Mouse (Mus musculus) forebrain, embryonic 14.5 days (tissue): ENCODE results near the gene 2310034G01Rik. TPM values are rescaled to one million over a fixed set of nuclear protein-coding genes. Genes with fewer than 3 reads are reported as not detected.
A peak's percentile ranks its signal among the peaks of the same experiment; 100 is the strongest.

Experiments
- ATAC-seq: fragments of 200-750 bp; cut with Nextera tagmentation; 2 replicates; pipeline ENCODE4 v1.8.0; 2017; ENCODE audit warnings: mild to moderate bottlenecking, moderate library complexity
- DNase-seq: peaks from one replicate; pipeline ENCODE4 v3.0.0-alpha.2; 2015; ENCODE audit warnings: low spot score
- H3K27ac ChIP-seq: fragments of 300-500 bp; sonication (generic); 2 replicates; pipeline ENCODE4 v1.5.1; 2014; ENCODE audit warnings: low read depth, mild to moderate bottlenecking, control low read depth, low read length, moderate library complexity
- H3K27me3 ChIP-seq: fragments of 300-500 bp; sonication (generic); replicated peaks from 2 replicates; pipeline ENCODE4 v1.6.1; 2014; ENCODE audit warnings: low read length, control low read depth, mixed read lengths; ENCODE audit not compliant: control insufficient read depth, insufficient read depth
- H3K36me3 ChIP-seq: fragments of 300-500 bp; sonication (generic); 2 replicates; pipeline ENCODE4 v1.6.1; 2014; ENCODE audit warnings: low read length, control low read depth; ENCODE audit not compliant: control insufficient read depth, insufficient read depth
- H3K4me1 ChIP-seq: fragments of 300-500 bp; sonication (generic); 2 replicates; pipeline ENCODE4 v1.6.1; 2014; ENCODE audit warnings: antibody characterized with exemption, low read length, control low read depth; ENCODE audit not compliant: control insufficient read depth, insufficient read depth
- H3K4me2 ChIP-seq: fragments of 300-500 bp; sonication (generic); 2 replicates; pipeline ENCODE4 v1.6.1; 2014; ENCODE audit warnings: mild to moderate bottlenecking, control low read depth, low read length
- H3K4me3 ChIP-seq: fragments of 300-500 bp; sonication (generic); 2 replicates; pipeline ENCODE4 v1.5.1; 2014; ENCODE audit warnings: low read depth, low read length, control low read depth
- H3K9ac ChIP-seq: fragments of 300-500 bp; sonication (generic); 2 replicates; pipeline ENCODE4 v1.6.1; 2014; ENCODE audit warnings: mild to moderate bottlenecking, low read length, control low read depth, moderate library complexity
- H3K9me3 ChIP-seq: fragments of 300-500 bp; sonication (generic); replicated peaks from 2 replicates; pipeline ENCODE4 v1.6.1; 2016; ENCODE audit warnings: low read length, control low read depth, mixed read lengths; ENCODE audit not compliant: control insufficient read depth
- WGBS: fragments of 180-500 bp; shearing (Covaris S2); extraction: QIAGEN DNeasy Blood & Tissue Kit; methylation state at CpG from one replicate; pipeline ENCODE4 v1.1.7; 2014; 5-methylcytosine and 5-hydroxymethylcytosine counted together
- polyA plus RNA-seq: library from polyadenylated mRNA; unstranded; fragments of >200 nt; fragmentation: Nextera tagmentation; extraction: Ambion mirVana; gene quantifications from 2 replicates; pipeline ENCODE4 v1.2.1, GENCODE M21; 2014

Gene 2310034G01Rik
- polyA plus RNA-seq, 1 experiment from 2014 or later, result 2.2 TPM

DNA sequence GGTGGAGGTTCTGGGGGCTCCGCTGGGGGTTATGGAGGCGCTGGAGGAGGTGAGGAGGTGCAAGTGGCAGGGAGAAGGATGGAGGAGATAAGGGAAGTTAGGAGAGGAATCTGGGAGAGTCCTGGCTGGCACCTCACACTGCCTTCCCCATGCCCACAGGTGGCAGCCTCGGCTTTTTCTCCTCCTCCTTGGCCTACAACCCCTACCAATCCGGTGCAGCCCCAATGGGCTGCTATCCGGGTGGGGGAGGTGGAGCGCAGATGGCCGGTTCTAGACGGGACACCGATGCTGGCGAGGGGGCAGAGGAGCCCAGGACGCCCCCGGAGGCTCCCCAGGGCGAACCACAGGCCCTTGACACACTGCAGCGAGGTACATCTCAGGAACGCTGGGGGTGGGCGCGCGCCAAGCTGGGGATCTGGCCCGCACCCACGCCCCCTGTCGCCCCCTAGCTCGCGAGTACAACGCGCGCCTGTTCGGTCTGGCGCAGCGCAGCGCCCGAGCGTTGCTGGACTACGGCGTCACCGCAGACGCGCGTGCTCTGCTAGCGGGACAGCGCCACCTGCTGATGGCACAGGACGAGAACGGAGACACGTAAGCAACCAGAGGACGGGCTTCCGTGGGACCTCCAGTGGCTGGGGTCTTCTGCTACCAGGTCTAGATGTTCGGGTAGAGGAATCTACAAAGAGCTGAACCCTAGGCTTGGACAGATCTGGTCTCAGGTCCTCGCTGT lies 41.2 kb downstream of the 2310034G01Rik start:
- Histone ChIP-seq H3K9me3 (no peaks in the 10 kb centered on the region), H3K4me3 (peak overlapping the region; percentile 36), H3K27me3 (peaks cover 14% of the 10 kb centered on the region), H3K36me3 (peaks cover 12% of the 10 kb centered on the region; the same call in 1 of the 2 replicates), H3K4me1 (peaks cover 8% of the 10 kb centered on the region), H3K27ac (no peak overlapping the region), H3K4me2 (peak overlapping the region; percentile 77), H3K9ac (peak overlapping the region; percentile 56)
- ATAC-seq, result peak; percentile 71
- under 1% methylated on average over 47 of the region's 47 CpGs for whole genome bisulfite sequencing
- peak; percentile 94 for DNase-seq

DNA sequence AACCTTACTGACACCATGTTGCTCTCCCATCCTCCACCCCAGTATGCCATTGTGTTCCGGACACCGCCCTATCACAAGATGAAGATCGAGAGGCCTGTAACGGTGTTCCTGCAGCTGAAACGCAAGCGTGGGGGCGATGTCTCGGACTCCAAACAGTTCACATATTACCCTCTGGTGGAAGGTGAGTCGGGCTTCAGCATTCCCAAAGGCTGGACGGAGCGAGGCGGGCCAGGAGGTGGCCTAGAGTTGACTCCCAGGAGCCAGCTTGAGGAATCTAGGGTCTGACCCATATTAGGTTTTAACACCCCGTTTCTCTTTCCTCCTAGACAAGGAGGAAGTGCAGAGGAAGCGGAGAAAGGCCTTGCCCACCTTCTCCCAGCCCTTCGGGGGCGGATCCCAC lies 41.8 kb downstream of the 2310034G01Rik start:
- WGBS, result 58% methylated on average over 16 of the region's 16 CpGs
- ATAC-seq, result no peak

GRCm38 (mm10) chr19:46307781-46308180 lies 42.3 kb downstream of the 2310034G01Rik start:
- Histone ChIP-seq H3K27me3 (peaks cover 11% of the 10 kb centered on the region), H3K27ac (no peak overlapping the region), H3K36me3 (peaks cover 4% of the 10 kb centered on the region; the same call in 1 of the 2 replicates), H3K4me2 (no peak overlapping the region), H3K9ac (no peak overlapping the region), H3K9me3 (no peaks in the 10 kb centered on the region), H3K4me1 (peaks cover 8% of the 10 kb centered on the region), H3K4me3 (no peak overlapping the region)
- ATAC-seq (no peak), DNase-seq (no peak)
- WGBS, result 72% methylated on average over 16 of the region's 16 CpGs

More for the DNA sequence above, 41.8 kb downstream of the 2310034G01Rik start:
- H3K9ac ChIP-seq, result peak overlapping the region; percentile 56; the same call in 1 of the 2 replicates
- no peak overlapping the region for H3K27ac ChIP-seq
- no peak overlapping the region for H3K4me3 ChIP-seq
- peak overlapping the region; percentile 77 for H3K4me2 ChIP-seq
- DNase-seq, result no peak
- H3K4me1 ChIP-seq, result peaks cover 8% of the 10 kb centered on the region
- peaks cover 9% of the 10 kb centered on the region; the same call in 1 of the 2 replicates for H3K36me3 ChIP-seq
- H3K9me3 ChIP-seq, result no peaks in the 10 kb centered on the region
- H3K27me3 ChIP-seq, result peaks cover 11% of the 10 kb centered on the region

- ATAC-seq (no peak), DNase-seq (no peak)
- Histone ChIP-seq H3K9me3 (no peaks in the 10 kb centered on the region), H3K9ac (no peak overlapping the region), H3K27ac (no peak overlapping the region), H3K4me2 (no peak overlapping the region), H3K36me3 (no peaks in the 10 kb centered on the region), H3K27me3 (peaks cover 11% of the 10 kb centered on the region), H3K4me1 (peaks cover 8% of the 10 kb centered on the region), H3K4me3 (no peak overlapping the region)
- WGBS, result 91% methylated on average over 9 of the region's 9 CpGs
Observed at GRCm38 (mm10) chr19:46306751-46307289, 43.3 kb downstream of the 2310034G01Rik start.

DNA sequence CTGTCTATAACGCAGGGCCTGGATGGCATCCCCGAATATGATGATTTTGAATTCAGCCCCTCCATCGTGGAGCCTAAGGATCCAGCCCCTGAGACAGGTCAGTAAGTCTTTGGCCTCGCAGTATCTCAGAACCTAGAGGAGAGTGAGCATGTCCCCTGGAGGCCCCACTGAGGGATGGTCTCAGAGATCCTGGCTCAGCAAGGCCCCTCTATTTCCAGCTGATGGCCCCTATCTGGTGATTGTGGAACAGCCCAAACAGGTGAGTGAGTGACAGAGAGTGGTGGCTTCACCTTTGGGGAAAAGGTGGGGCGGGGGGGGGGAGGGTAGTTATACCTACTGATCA lies 43.9 kb downstream of the 2310034G01Rik start:
- Histone ChIP-seq H3K4me1 (peaks cover 8% of the 10 kb centered on the region), H3K4me2 (peak overlapping the region; percentile 83), H3K36me3 (no peaks in the 10 kb centered on the region), H3K4me3 (no peak overlapping the region), H3K9ac (no peak overlapping the region; the same call in 1 of the 2 replicates), H3K27me3 (peaks cover 11% of the 10 kb centered on the region), H3K9me3 (no peaks in the 10 kb centered on the region), H3K27ac (no peak overlapping the region)
- DNase-seq (no peak), ATAC-seq (no peak)
- 60% methylated on average over 5 of the region's 5 CpGs for WGBS

DNA sequence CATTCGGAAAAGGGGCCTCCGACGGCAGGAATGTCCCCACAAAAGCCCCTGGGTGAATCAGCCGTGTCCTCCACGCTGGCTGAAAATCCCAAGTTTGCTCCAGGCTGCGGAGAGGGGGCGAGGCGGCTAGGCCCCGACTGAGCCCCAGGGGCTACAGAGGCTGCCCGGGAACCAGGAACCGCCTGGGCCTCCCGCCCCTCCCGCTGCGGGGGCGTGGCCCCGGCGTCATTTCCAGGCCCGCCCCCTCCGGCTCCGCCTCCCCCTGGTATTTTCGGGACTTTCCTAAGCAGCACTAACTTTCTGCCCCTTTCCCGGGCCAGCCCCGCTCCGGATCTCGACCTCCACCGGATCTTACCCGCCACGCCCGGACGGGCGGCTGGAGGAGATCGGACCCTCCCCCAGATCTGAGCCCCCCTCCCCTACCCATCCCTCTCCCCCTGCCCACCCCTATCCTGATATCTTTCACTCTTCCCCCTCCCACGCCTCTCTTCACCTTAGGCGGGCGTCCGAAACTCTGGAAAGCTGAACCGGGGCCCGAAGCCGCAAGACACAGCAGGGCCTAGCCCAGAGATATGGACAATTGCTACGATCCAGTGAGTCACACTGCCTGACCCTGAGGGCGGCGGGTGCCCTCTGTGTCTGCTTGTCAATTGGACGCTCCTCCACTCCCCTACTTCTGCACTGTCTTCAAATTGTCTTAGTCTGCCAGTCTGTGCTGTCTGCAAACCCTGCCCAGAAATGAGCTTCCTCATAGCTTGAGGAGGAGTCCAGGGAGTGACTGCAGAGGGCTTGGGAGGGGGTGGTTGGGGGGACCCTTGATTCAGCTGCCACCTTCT lies 44.5 kb downstream of the 2310034G01Rik start:
- no peak overlapping the region for H3K27ac ChIP-seq
- H3K4me2 ChIP-seq, result peak overlapping the region; percentile 83
- peak overlapping the region; percentile 48 for H3K4me3 ChIP-seq
- no peaks in the 10 kb centered on the region for H3K9me3 ChIP-seq
- peaks cover 11% of the 10 kb centered on the region for H3K27me3 ChIP-seq
- peaks cover 8% of the 10 kb centered on the region for H3K4me1 ChIP-seq
- under 1% methylated on average over 41 of the region's 43 CpGs for WGBS
- DNase-seq (peak; percentile 81), ATAC-seq (peak; percentile 54)
- no peaks in the 10 kb centered on the region for H3K36me3 ChIP-seq
- H3K9ac ChIP-seq, result peak overlapping the region; percentile 60

DNA sequence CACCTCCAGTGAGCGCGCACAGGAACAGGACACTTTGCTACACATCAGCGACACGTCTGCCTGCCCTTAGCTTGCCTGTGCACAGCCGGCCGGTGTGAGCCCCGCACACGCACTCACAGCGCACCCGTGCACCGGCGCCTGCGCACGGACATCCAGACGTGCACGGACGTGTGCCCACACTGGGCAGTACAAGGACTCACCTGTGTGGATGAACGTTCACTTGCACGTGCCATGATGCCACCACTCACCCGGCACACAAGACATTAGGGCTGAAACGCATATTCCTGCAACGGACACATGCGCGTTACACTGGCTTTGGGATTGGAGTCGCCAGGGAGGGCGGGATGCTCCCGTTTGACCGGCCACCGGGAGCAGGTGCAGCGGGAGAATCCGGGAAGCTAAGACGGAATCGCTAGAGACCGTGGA lies 45.2 kb downstream of the 2310034G01Rik start:
- ATAC-seq (peak; percentile 18), DNase-seq (no peak)
- Histone ChIP-seq H3K9ac (peak overlapping the region; percentile 60), H3K4me3 (peak overlapping the region; percentile 48), H3K27ac (no peak overlapping the region), H3K9me3 (no peaks in the 10 kb centered on the region), H3K36me3 (no peaks in the 10 kb centered on the region), H3K4me1 (peaks cover 8% of the 10 kb centered on the region), H3K4me2 (peak overlapping the region; percentile 83), H3K27me3 (peaks cover 11% of the 10 kb centered on the region)
- WGBS, result under 1% methylated on average over 34 of the region's 34 CpGs

DNA sequence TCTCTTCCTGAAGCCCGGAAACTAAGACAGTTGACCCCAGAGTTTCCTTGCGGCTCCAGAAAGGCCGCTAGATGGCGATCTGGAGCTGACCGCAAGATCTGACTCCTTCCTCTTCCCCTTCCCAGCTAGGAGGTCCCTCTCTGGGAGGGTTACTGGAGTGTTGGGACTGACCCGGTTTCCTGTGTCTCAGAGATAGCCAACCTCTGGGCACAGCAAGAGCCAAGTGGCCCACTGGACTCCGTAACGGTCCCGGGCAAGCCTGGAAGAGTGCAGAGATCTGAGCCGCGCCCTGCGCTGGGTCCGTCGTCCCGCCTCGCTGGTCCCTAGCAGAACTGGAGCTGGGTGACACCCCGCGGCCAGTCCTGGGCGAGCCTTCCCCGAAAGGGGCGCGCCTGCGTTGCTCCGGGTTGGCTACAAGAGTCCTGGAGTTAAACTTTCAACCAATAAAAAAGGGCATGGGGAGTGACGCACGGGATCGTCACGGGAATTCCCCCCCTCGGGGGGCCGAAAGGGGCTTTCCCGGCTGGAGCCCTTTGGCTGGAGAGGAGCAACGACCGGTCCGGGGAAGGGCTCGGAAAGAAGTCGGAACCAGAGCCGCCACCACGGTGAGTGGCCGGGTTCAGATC lies 45.8 kb downstream of the 2310034G01Rik start, which contains the start of gene Nfkb2:
Gene Nfkb2 (plus strand): TSS at position 105 of the 626 bp plus-strand sequence.
- Histone ChIP-seq H3K9me3 (no peaks in the 10 kb centered on the region), H3K27ac (no peak within 1 kb of the TSS), H3K4me3 (peak within 1 kb of the TSS; percentile 48), H3K4me2 (peak within 1 kb of the TSS; percentile 83), H3K27me3 (peaks cover 11% of the 10 kb centered on the region), H3K36me3 (no peaks in the 10 kb centered on the region), H3K4me1 (peaks cover 8% of the 10 kb centered on the region), H3K9ac (peak within 1 kb of the TSS; percentile 60)
- under 1% methylated on average over 39 of the region's 39 CpGs for WGBS
- ATAC-seq, result peak; percentile 69
- DNase-seq, result peak; percentile 83
